11 mouse cellular contexts compared by ENCODE assay signal in the genomic region with DNA sequence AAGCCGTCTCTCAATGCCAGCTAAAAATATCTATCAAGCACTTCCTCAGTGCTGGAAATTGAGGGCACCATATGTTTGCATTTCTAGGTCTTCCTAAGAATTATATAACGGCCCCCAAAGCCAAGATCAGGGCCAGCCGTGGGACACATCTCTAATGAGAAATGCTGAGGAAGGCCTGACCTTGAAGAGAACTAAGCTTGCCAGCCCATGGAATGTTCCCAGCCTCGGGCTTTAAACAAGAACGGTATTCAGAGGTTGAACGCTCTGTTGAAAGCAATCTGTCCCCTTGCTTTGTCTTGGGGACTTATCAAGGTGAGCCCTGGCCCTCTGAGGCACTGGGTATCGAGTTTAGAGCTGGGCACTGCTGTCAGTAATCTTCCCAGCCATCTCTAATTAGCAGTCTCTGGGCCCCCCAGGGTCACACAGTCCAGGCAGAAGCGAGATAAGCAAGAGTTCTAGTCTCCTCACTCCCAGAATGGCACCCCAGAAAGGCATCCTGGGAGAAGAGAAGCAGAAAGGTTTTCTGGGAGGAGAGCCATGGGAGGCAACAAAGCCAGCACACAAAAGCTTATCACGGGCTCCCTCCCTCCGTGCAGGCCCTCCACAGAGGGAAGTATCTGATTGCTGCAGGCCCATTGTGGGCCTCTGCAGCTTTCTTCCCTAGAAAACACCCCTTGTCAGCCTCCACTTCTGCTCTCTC. TPM values are rescaled to one million over a fixed set of nuclear protein-coding genes. Genes with fewer than 3 reads are reported as not detected.
DNase-seq lines count a peak whose midpoint lies in the region; ATAC-seq and TF ChIP-seq lines count a peak whose summit lies in the region.
"Had no signal": no experiment of that assay in that cellular context is flagged by ENCODE, and none has a peak within 500 bp of the region (broad histone marks: within the 10 kb centered on the region; RNA-seq: fewer than 3 reads in every experiment).

No protein-coding gene starts in this region.

- no peaks in the 10 kb centered on the region for H3K36me3 ChIP-seq in forebrain, embryonic 10.5 days (replicated peaks)
- no peaks in the 10 kb centered on the region for H3K36me3 ChIP-seq in forebrain, postnatal 0 days (ENCODE audit: insufficient read depth)
- no peaks in the 10 kb centered on the region for H3K36me3 ChIP-seq in lung, embryonic 16.5 days (ENCODE audit: control insufficient read depth, insufficient read depth, low read length)
- no peaks in the 10 kb centered on the region for H3K36me3 ChIP-seq in midbrain, embryonic 14.5 days (ENCODE audit: control insufficient read depth, insufficient read depth, low read length)

- no peak overlapping the region for H3K4me2 ChIP-seq in forebrain, postnatal 0 days (ENCODE audit: low read depth)
- no peak overlapping the region for H3K4me2 ChIP-seq in lung, embryonic 16.5 days (ENCODE audit: low read depth, low read length)
- no peak overlapping the region for H3K4me2 ChIP-seq in midbrain, embryonic 14.5 days (ENCODE audit: low read length)

- no peak for DNase-seq in forebrain, embryonic 10.5 days (ENCODE audit: extremely low spot score, low spot score)
- DNase-seq in forebrain, postnatal 0 days: no peak
- DNase-seq in lung, adult 18-20 months: no peak
- DNase-seq in midbrain, embryonic 14.5 days: peak; percentile 42
- DNase-seq in gastrocnemius, postnatal 10 days: no peak
- DNase-seq in frontal cortex, postnatal 36 days (ENCODE audit: low spot score in 2 of 2): no peak
- DNase-seq: right cerebral cortex, postnatal 25 days had no signal

- ATAC-seq in forebrain, postnatal 0 days: no peak
- ATAC-seq in lung, embryonic 16.5 days (ENCODE audit: low read depth): no peak
- 0 out of 2 replicates have a peak, but pooled peaks have one; percentile 32 for ATAC-seq in erythroblast, adult 5-6 weeks (replicated peaks; ENCODE audit: low FRiP score, poor library complexity, severe bottlenecking)
- ATAC-seq in midbrain, embryonic 14.5 days (ENCODE audit: low FRiP score, low TSS enrichment): no peak; the same call in 1 of the 2 replicates
- ATAC-seq: CD4-positive, CD25-positive, alpha-beta regulatory T cell, adult 4 months had no signal

- WGBS in forebrain, embryonic 10.5 days: 29% methylated on average over 10 of the region's 10 CpGs
- 28% methylated on average over 10 of the region's 10 CpGs for WGBS in forebrain, postnatal 0 days
- WGBS in lung, embryonic 16.5 days: 39% methylated on average over 10 of the region's 10 CpGs
- WGBS in midbrain, embryonic 14.5 days: 26% methylated on average over 10 of the region's 10 CpGs

- H3K4me1 ChIP-seq in forebrain, embryonic 10.5 days: peaks cover 34% of the 10 kb centered on the region
- H3K4me1 ChIP-seq in forebrain, postnatal 0 days (ENCODE audit: insufficient read depth): peaks cover 8% of the 10 kb centered on the region; the same call in 1 of the 2 replicates
- peaks cover 2% of the 10 kb centered on the region for H3K4me1 ChIP-seq in lung, embryonic 16.5 days (replicated peaks; ENCODE audit: control insufficient read depth, insufficient read depth, low read length)
- H3K4me1 ChIP-seq in midbrain, embryonic 14.5 days (ENCODE audit: control insufficient read depth, insufficient read depth, low read length): peaks cover 18% of the 10 kb centered on the region

- no peak overlapping the region for H3K9ac ChIP-seq in forebrain, postnatal 0 days
- H3K9ac ChIP-seq in lung, embryonic 16.5 days (ENCODE audit: low read length): no peak overlapping the region
- no peak overlapping the region for H3K9ac ChIP-seq in midbrain, embryonic 14.5 days (replicated peaks; ENCODE audit: low read length)

- no peak overlapping the region for H3K4me3 ChIP-seq in forebrain, embryonic 10.5 days
- H3K4me3 ChIP-seq in forebrain, postnatal 0 days (ENCODE audit: low read depth, low read length): no peak overlapping the region
- H3K4me3 ChIP-seq in lung, embryonic 16.5 days (ENCODE audit: low read length): no peak overlapping the region
- H3K4me3 ChIP-seq in midbrain, embryonic 14.5 days (replicated peaks; ENCODE audit: low read depth, low read length): no peak overlapping the region

- peaks cover 6% of the 10 kb centered on the region for H3K27me3 ChIP-seq in forebrain, embryonic 10.5 days (ENCODE audit: poor library complexity, severe bottlenecking)
- no peaks in the 10 kb centered on the region for H3K27me3 ChIP-seq in forebrain, postnatal 0 days (ENCODE audit: insufficient read depth, low read length)
- H3K27me3 ChIP-seq in lung, embryonic 16.5 days (ENCODE audit: control insufficient read depth, insufficient read depth, low read depth, low read length): no peaks in the 10 kb centered on the region
- no peaks in the 10 kb centered on the region for H3K27me3 ChIP-seq in midbrain, embryonic 14.5 days (ENCODE audit: control insufficient read depth, insufficient read depth, low read length)

- TF ChIP-seq CTCF in forebrain, postnatal 0 days (IDR thresholded peaks at IDR 0.05; ENCODE audit: low read depth): no peak

- no peaks in the 10 kb centered on the region for H3K9me3 ChIP-seq in forebrain, embryonic 10.5 days
- H3K9me3 ChIP-seq in forebrain, postnatal 0 days (ENCODE audit: low read length): no peaks in the 10 kb centered on the region
- H3K9me3 ChIP-seq in lung, embryonic 16.5 days (ENCODE audit: control insufficient read depth, low read length): no peaks in the 10 kb centered on the region
- H3K9me3 ChIP-seq in midbrain, embryonic 14.5 days (ENCODE audit: control insufficient read depth, low read length): no peaks in the 10 kb centered on the region

- H3K27ac ChIP-seq in forebrain, embryonic 10.5 days: peak overlapping the region; percentile 80
- H3K27ac ChIP-seq in forebrain, postnatal 0 days (ENCODE audit: low read depth, low read length): no peak overlapping the region
- H3K27ac ChIP-seq in lung, embryonic 16.5 days (ENCODE audit: low read length): peak overlapping the region; percentile 24; the same call in 1 of the 2 replicates
- H3K27ac ChIP-seq in midbrain, embryonic 14.5 days (replicated peaks; ENCODE audit: low read depth, low read length): peak overlapping the region; percentile 50; the same call in 1 of the 2 replicates
- H3K27ac ChIP-seq: macrophage had no signal

RNA-seq across cellular contexts. Expression of a gene that starts 41.8 kb away (rescaled TPM):
- polyA plus RNA-seq in forebrain, embryonic 10.5 days (2016; fragmentation: Nextera tagmentation; extraction: Ambion mirVana): 42.8 and 48.2 TPM in 2 replicates
- 160 and 199 TPM in 2 replicates for total RNA-seq in forebrain, postnatal 0 days (2014; rRNA removed)
- polyA plus RNA-seq in forebrain, postnatal 0 days (2015; fragmentation: Nextera tagmentation; extraction: Ambion mirVana): 50.2 and 53.7 TPM in 2 replicates
- polyA plus RNA-seq in lung, embryonic 16.5 days (2015; fragmentation: Nextera tagmentation; extraction: Ambion mirVana): 115 and 118 TPM in 2 replicates
- 24.4 and 27.4 TPM in 2 replicates for total RNA-seq in erythroblast, adult 5-6 weeks (2015; ENCODE audit: low replicate concordance)
- 36.5 and 36.7 TPM in 2 replicates for total RNA-seq in erythroblast, adult 5-6 weeks (2017; ENCODE audit: low replicate concordance)
- 80.9 and 84.7 TPM in 2 replicates for polyA plus RNA-seq in midbrain, embryonic 14.5 days (2014; fragmentation: Nextera tagmentation; extraction: Ambion mirVana)
- total RNA-seq in gastrocnemius, postnatal 10 days (2021): 10 to 100 TPM; 71.2 to 86.4 TPM
